Mouse (Mus musculus): ENCODE measurements at regions not wholly inside any gene's neighbourhood (a gene's known extent, or its start where the extent isn't known, plus 50 kb on each side); places are given as distances from the start of the nearest gene placed in this dataset.

GRCm38 (mm10) chr15:88372039-88372438, 228.1 kb upstream of the Zdhhc25 start:
- H3K4me1 ChIP-seq (replicated peaks): no peaks in the 10 kb centered on the region
- no peak overlapping the region for H3K4me3 ChIP-seq
- H3K4me2 ChIP-seq: no peak overlapping the region
- WGBS: 63% methylated on average over 8 of the region's 8 CpGs
- H3K36me3 ChIP-seq: no peaks in the 10 kb centered on the region
- no peak overlapping the region for H3K27ac ChIP-seq (ENCODE audit: poor library complexity, severe bottlenecking)
- no peaks in the 10 kb centered on the region for H3K9me3 ChIP-seq (replicated peaks)
- H3K27me3 ChIP-seq (replicated peaks): no peaks in the 10 kb centered on the region
- no peak overlapping the region for H3K9ac ChIP-seq
- ATAC-seq (ENCODE audit: insufficient number of reproducible peaks, low FRiP score): no peak

DNA sequence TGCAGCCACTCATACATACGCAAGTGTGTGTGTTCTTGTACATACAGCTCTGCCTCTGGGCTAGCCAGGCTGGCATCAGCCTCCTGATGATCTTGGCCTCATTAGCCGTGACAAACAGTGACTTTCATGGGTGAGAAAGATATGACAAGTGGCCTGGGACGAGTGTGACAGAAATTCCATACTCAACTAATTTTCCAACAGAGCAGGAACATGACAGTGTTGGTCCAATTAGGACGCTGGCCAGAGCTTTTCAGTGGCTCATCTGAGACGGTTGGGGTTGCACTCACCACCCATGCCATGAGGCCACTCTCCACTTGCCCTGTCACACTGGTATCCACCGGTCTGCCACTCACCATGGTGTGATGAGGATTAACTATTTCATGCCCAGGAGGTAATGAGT, 226.2 kb upstream of the Zdhhc25 start:
- no peak overlapping the region for H3K4me2 ChIP-seq
- no peak overlapping the region for H3K9ac ChIP-seq
- WGBS: 58% methylated on average over 6 of the region's 6 CpGs
- no peak overlapping the region for H3K27ac ChIP-seq (ENCODE audit: poor library complexity, severe bottlenecking)
- no peaks in the 10 kb centered on the region for H3K4me1 ChIP-seq (replicated peaks)
- H3K9me3 ChIP-seq (replicated peaks): no peaks in the 10 kb centered on the region
- ATAC-seq (ENCODE audit: insufficient number of reproducible peaks, low FRiP score): no peak
- 0 out of 2 replicates have a peak, but pooled peaks cover 3% of the 10 kb centered on the region for H3K27me3 ChIP-seq (replicated peaks)
- H3K4me3 ChIP-seq: no peak overlapping the region
- H3K36me3 ChIP-seq: no peaks in the 10 kb centered on the region

- Histone ChIP-seq H3K36me3 (no peaks in the 10 kb centered on the region), H3K9ac (no peak overlapping the region), H3K4me2 (no peak overlapping the region), H3K27me3 (replicated peaks) (peaks cover 34% of the 10 kb centered on the region; the same call in 1 of the 2 replicates), H3K9me3 (replicated peaks) (no peaks in the 10 kb centered on the region), H3K4me3 (no peak overlapping the region), H3K4me1 (replicated peaks) (no peaks in the 10 kb centered on the region), H3K27ac (ENCODE audit: poor library complexity, severe bottlenecking) (no peak overlapping the region)
- ATAC-seq (ENCODE audit: insufficient number of reproducible peaks, low FRiP score): no peak
- 69% methylated on average over 7 of the region's 7 CpGs for WGBS
Observed at GRCm38 (mm10) chr15:88379342-88379741, 220.8 kb upstream of the Zdhhc25 start.

GRCm38 (mm10) chr15:88379951-88380623, 220.0 kb upstream of the Zdhhc25 start:
- ATAC-seq (ENCODE audit: insufficient number of reproducible peaks, low FRiP score): no peak
- Histone ChIP-seq H3K9me3 (replicated peaks) (no peaks in the 10 kb centered on the region), H3K27ac (ENCODE audit: poor library complexity, severe bottlenecking) (no peak overlapping the region), H3K4me1 (replicated peaks) (no peaks in the 10 kb centered on the region), H3K4me2 (no peak overlapping the region), H3K4me3 (no peak overlapping the region), H3K9ac (no peak overlapping the region), H3K36me3 (no peaks in the 10 kb centered on the region), H3K27me3 (replicated peaks) (peaks cover 34% of the 10 kb centered on the region; the same call in 1 of the 2 replicates)
- WGBS: 23% methylated on average over 6 of the region's 6 CpGs

DNA sequence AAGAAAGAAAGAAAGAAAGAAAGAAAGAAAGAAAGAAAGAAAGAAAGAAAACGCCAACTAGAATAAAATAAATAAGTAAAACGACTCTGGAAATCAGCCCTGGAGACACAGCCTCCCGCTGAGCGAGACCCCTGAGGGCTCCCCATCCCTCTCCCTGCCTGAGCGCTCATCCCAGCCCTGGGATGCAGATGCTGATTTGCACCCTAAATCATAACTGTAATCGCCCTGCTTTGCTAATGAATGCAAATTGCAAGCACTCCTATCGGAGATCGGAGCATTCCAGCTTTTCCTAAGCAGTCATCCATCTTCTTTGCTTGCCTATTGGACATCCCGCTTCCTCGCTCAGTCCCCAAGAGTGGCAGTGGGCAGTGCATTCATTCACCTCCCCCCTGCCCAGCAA, 218.7 kb upstream of the Zdhhc25 start:
- Histone ChIP-seq H3K4me2 (no peak overlapping the region), H3K4me3 (no peak overlapping the region), H3K27me3 (replicated peaks) (peaks cover 34% of the 10 kb centered on the region; the same call in 1 of the 2 replicates), H3K4me1 (replicated peaks) (no peaks in the 10 kb centered on the region), H3K36me3 (no peaks in the 10 kb centered on the region), H3K9me3 (replicated peaks) (no peaks in the 10 kb centered on the region), H3K27ac (ENCODE audit: poor library complexity, severe bottlenecking) (no peak overlapping the region), H3K9ac (no peak overlapping the region)
- ATAC-seq (ENCODE audit: insufficient number of reproducible peaks, low FRiP score): no peak
- 44% methylated on average over 10 of the region's 10 CpGs for WGBS

DNA sequence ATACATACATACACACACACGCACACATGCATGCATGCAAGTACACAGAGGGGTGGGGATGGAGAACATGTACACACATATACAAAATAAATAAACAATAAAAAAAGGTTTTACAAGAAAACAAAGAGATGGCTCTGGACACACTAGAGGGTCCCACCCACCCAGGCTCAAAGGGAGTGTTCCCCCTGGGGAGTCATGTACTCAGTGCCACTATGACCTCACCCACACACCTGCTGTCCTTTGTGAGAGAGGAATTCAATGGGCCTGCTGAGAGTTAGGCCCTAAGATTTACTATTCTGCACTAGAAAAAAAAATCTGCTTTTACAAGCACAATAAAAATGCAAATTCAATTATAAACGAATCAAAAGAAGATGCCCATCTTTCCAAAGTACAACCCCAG, 214.2 kb upstream of the Zdhhc25 start:
- Histone ChIP-seq H3K4me1 (replicated peaks) (no peaks in the 10 kb centered on the region), H3K4me3 (no peak overlapping the region), H3K9me3 (replicated peaks) (peaks cover 15% of the 10 kb centered on the region), H3K9ac (no peak overlapping the region), H3K27ac (ENCODE audit: poor library complexity, severe bottlenecking) (no peak overlapping the region), H3K4me2 (no peak overlapping the region), H3K36me3 (no peaks in the 10 kb centered on the region), H3K27me3 (replicated peaks) (peaks cover 15% of the 10 kb centered on the region; the same call in 1 of the 2 replicates)
- WGBS: 74% methylated on average over 2 of the region's 2 CpGs
- ATAC-seq (ENCODE audit: insufficient number of reproducible peaks, low FRiP score): no peak

- ATAC-seq (ENCODE audit: insufficient number of reproducible peaks, low FRiP score): no peak
- WGBS: 73% methylated on average over 6 of the region's 6 CpGs
Observed at GRCm38 (mm10) chr15:88386711-88387110, 213.4 kb upstream of the Zdhhc25 start.

DNA sequence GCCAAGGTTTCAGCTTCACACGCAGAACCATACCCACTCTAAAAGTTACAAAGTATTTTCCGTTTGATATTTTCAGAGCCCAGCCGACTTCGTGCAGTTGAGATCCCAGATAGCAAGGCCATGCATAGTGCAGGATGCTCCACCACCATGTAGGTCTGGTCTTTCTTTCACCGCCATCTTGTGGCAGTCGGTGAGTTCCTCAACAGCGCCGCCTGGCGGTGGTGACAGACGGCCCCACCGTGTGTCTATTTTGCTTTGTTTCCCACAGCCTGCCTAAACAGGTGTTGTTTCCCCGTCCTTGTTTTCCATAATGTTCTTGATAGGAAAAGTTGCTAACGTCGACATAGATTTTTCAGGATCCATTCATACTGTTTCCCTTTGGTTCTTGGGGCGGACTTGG, 208.3 kb upstream of the Zdhhc25 start:
- Histone ChIP-seq H3K9me3 (replicated peaks) (peaks cover 15% of the 10 kb centered on the region), H3K27me3 (replicated peaks) (no peaks in the 10 kb centered on the region), H3K4me3 (no peak overlapping the region), H3K4me2 (no peak overlapping the region), H3K27ac (ENCODE audit: poor library complexity, severe bottlenecking) (no peak overlapping the region), H3K36me3 (no peaks in the 10 kb centered on the region), H3K9ac (no peak overlapping the region), H3K4me1 (replicated peaks) (no peaks in the 10 kb centered on the region)
- ATAC-seq (ENCODE audit: insufficient number of reproducible peaks, low FRiP score): no peak
- WGBS: 75% methylated on average over 15 of the region's 15 CpGs

More at GRCm38 (mm10) chr15:88386711-88387110, 213.4 kb upstream of the Zdhhc25 start:
- no peaks in the 10 kb centered on the region for H3K4me1 ChIP-seq (replicated peaks)
- no peaks in the 10 kb centered on the region for H3K36me3 ChIP-seq
- H3K4me2 ChIP-seq: no peak overlapping the region
- H3K27ac ChIP-seq (ENCODE audit: poor library complexity, severe bottlenecking): no peak overlapping the region
- H3K27me3 ChIP-seq (replicated peaks): peaks cover 10% of the 10 kb centered on the region; the same call in 1 of the 2 replicates
- no peak overlapping the region for H3K4me3 ChIP-seq
- peaks cover 15% of the 10 kb centered on the region for H3K9me3 ChIP-seq (replicated peaks)
- no peak overlapping the region for H3K9ac ChIP-seq

GRCm38 (mm10) chr15:88399064-88399463, 201.0 kb upstream of the Zdhhc25 start:
- 0 out of 2 replicates have a peak, but pooled peaks have one; percentile 11 for ATAC-seq (ENCODE audit: insufficient number of reproducible peaks, low FRiP score)
- Histone ChIP-seq H3K4me1 (replicated peaks) (no peaks in the 10 kb centered on the region), H3K4me2 (no peak overlapping the region), H3K36me3 (no peaks in the 10 kb centered on the region), H3K4me3 (no peak overlapping the region), H3K9ac (no peak overlapping the region), H3K9me3 (replicated peaks) (no peaks in the 10 kb centered on the region), H3K27ac (ENCODE audit: poor library complexity, severe bottlenecking) (no peak overlapping the region), H3K27me3 (replicated peaks) (no peaks in the 10 kb centered on the region)
- WGBS: 45% methylated on average over 5 of the region's 5 CpGs

DNA sequence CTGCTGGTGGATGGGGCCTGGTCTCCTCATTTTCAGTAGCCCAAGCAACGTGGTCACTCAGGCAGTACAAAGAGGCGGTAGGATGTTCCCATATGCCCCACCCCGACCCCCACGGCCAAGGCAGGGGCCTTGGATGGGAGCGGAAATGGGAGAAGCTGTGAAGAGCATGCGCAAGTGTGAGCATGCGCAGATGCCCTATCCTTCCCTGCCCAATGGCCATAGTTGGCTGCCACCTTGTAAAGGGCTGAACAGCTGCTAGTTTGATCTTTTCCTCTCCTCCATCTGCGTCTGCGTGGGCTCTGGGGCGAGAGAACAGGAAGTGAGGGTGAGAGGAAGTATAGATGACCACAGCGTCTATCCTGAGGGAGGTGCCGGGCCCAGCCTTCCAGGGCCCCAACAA, 200.1 kb upstream of the Zdhhc25 start:
- Histone ChIP-seq H3K27ac (ENCODE audit: poor library complexity, severe bottlenecking) (no peak overlapping the region), H3K4me3 (no peak overlapping the region), H3K27me3 (replicated peaks) (no peaks in the 10 kb centered on the region), H3K9ac (no peak overlapping the region), H3K36me3 (no peaks in the 10 kb centered on the region), H3K4me1 (replicated peaks) (no peaks in the 10 kb centered on the region), H3K4me2 (no peak overlapping the region), H3K9me3 (replicated peaks) (no peaks in the 10 kb centered on the region)
- ATAC-seq (ENCODE audit: insufficient number of reproducible peaks, low FRiP score): no peak
- WGBS: 66% methylated on average over 12 of the region's 12 CpGs

- no peaks in the 10 kb centered on the region for H3K9me3 ChIP-seq (replicated peaks)
- no peak for ATAC-seq (ENCODE audit: insufficient number of reproducible peaks, low FRiP score)
- H3K27ac ChIP-seq (ENCODE audit: poor library complexity, severe bottlenecking): no peak overlapping the region
- H3K27me3 ChIP-seq (replicated peaks): no peaks in the 10 kb centered on the region
- no peak overlapping the region for H3K4me2 ChIP-seq
- WGBS: 56% methylated on average over 9 of the region's 9 CpGs
- H3K36me3 ChIP-seq: no peaks in the 10 kb centered on the region
- no peak overlapping the region for H3K9ac ChIP-seq
- no peaks in the 10 kb centered on the region for H3K4me1 ChIP-seq (replicated peaks)
- no peak overlapping the region for H3K4me3 ChIP-seq
Observed at GRCm38 (mm10) chr15:88400787-88401186, 199.3 kb upstream of the Zdhhc25 start.
